Mouse (Mus musculus) cerebellum, adult 8-10 months (tissue): ENCODE measurements around the gene Armh4.
"Not testable (repeated sequence)": the region's sequence is repeated elsewhere in the genome, so short reads cannot be mapped to it uniquely, and the experiment has no call there.

Experiments used
- DNase-seq: peaks from one replicate; pipeline ENCODE4 v3.0.0; 2022

Armh4 gene

DNA sequence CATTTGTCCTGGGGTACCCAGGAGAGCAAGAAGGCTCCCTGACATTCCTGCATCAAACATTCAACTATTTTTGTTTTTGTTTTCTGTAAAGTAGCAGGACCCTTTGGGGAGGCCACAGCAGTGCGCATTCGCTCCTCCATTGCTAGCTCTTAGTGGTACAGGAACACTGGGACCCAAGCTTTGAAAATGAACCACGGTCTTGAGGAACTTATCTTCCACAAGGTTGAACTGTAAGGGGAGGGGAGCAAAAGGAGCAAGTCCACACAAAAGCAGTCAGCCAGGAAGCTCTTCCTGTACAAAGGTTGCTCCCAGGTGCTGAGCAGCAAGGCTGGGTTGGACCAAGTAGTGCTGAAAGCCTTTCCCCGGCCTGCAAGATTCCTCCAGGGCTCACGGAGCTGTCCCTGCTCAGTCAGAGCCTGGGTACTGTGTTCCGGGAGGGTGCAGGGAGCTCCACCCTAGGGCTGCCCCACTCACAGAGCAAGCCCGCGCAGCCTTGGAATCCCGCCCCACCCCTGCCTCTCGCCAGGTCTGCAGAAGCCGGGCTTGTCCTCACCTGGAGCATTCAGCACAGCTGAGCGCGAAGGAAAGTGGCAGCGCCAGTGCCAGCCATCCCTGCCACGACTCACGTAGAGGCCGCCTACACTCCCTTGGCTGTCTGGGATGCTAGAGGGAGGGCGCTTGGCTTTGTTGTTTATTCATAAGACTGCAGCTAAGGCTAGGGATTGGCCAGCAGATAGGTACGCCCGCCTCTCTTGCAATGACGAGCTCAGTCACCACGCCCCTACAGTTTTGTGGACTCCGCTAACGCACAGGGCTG, at the start of gene Armh4:
Gene Armh4 (minus strand): TSS at position 669 of the 817 bp plus-strand sequence.
- DNase-seq: peak; percentile 89

DNA sequence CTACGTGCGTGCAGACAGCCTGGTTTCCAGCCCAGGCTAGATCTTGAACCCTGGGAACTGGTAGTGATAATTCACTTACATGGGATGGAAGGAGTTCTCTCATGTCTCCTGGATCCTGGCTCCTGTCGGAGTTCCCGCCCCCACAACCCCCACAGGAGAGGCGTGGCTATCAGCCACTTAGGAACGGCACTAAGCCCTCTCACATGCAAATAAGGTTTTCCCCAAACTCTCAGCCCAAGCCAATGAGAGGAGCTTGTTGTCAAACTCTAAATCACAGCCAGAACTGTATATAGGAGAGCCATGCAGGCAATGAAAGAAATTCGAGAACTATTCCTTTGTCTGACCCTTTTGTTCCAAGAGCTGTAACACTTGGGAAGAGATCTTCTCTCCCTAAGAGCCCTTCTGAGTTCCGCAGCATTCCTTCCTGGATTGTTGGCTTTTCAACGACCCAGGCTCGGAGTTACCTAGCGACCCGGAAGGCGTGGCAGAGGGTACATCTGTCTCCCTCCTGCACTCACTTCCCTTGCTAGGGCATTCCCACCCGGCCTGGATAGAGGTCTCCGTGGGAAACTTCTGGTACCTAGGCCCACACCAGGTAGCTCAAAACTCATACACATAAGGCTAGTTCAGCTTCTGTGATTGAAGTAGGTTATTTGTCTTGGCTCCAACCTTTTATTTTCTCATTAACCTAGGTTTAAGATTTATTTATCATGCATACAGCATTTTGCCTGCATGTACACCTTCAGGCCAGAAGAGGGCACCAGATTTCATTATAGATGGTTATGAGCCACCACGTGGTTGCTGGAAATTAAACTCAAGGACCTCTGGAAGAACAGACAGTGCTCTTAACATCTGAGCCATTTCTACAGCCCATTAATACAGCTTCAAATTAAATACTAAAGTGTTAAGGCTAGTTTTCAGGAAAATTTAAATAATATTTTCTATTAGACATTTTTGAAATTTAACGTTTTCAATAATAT, 46.3 kb upstream of the Armh4 start:
- DNase-seq: no peak

DNA sequence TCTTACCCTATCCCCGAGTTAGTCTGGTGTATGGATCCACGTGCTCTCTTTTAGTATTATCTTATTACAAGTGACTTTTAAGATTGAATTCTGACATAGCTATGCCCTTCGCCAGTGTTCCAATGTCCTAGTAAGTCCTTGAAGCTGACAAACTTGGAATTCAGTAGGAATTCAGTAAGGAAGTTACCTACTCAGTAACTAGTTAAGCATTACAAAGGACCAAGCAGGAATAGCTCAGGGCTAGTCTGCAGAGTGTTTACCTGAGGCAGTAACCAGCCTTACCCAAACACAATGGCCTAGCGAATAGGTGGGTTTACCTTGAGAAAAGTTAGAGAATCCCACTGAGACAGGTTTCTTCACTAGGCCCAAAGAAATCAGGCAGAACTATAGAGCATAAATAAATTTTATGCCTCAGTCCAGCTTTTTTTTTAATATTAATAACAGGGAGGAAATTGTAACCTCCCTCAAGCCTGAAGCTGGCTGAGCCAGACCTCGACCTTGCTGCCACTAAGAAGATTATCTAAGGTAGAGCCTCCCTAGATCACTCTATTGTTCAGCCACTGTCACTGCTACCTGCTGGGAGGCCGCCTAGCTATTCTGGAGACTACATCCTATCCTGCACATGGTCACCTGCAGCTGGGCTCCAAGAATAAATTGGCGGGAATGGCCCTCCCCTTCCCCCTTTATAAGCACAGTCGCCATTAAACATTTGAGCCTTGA, 36.7 kb upstream of the Armh4 start:
- not testable (repeated sequence) for DNase-seq

DNA sequence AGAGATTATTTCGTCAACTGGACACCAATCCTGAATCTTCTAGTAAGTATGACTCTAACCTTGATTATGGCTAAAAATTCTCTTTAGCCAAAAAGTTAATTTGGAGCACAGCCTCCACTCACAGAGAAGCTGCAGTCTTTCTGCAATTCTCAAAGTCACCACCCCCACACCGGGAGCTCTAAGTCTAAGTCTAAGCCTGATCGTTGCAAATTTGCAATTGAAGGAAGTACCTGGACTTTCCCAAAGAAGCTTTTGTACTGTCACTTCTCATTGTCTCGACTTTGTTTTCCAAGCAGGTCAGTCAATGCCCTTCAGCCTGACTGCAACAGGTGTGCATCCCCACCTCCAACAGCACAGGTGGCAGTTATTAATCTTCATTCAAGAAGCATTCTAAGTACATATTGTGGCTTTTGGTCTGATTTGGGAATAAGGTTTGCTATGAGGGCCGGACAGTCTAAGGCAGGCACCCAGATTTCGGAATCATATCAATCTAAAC, 35.6 kb upstream of the Armh4 start:
- not testable (repeated sequence) for DNase-seq

DNA sequence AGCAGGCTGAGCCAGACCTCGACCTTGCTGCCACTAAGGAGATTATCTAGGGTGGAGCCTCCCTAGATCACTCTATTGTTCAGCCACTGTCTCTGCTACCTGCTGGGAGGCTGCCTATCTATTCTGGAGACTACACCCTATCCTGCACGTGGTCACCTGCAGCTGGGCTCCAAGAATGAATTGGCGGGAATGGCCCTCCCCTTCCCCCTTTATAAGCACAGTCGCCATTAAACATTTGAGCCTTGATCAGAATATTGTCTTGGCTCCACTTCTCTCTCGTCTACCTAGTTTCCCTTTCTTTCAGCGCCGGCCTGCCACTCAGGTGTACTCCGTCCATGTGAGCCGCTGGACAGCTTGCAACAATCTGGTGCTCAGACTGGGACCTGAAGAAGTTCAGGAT, 29.8 kb upstream of the Armh4 start:
- not testable (repeated sequence) for DNase-seq

DNA sequence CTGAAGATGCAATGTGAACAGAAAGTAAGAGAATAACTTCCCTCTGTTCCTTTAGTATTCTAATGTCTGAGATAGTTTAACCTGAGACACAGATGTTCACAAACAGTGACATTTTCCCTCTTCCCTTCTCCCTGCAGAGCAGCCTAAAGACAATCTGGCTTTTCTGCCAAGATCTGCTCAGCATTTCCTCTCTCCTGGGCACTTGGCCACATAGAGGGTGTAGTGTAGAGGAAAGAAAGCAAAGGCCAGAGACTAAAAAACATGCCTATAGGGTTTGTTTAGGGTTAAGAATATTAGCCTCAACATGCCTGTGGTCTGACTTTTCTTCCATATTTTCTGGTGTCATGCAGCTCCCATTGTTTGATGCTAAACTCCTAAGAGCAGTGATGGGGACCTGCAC, 21.9 kb upstream of the Armh4 start:
- peak; percentile 65 for DNase-seq

DNA sequence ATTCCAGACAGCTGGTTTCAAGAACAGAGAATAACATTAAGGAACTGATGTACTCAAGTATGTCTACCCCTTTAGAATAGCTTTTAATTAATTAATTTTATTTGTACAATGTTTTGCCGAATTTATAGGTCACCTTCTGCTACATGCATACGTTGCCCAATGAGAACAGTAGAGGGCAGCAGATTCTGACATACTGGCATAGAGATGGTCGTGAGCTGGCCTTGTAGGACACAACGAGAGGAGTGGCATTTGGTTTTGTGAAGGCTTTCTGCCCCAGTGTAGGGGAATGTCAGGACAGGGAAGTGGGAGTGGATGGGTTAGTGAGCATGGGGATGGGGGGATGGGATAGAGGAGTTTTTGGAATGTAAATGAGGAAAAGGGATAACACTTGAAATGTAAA, 18.3 kb upstream of the Armh4 start:
- peak; percentile 75 for DNase-seq

DNA sequence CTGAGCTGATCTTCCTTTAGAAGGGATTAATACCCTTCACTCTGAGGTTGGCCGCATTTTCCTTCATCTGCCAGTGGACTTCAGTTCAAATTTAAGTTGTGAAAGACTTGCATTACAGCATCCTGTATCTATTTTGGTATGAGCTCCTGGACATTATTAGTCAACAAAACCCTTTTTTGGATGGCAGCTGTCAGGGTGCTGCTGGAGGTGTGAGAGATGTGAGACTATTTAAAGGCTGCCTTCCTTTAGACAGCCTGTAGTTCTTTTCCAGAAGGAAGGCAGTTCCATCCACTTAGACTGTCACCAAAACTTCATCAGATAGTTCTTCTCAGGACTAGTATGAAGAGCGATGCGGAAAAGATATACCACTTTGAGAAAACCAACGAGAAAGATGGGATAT, 10.8 kb upstream of the Armh4 start:
- DNase-seq: no peak

DNA sequence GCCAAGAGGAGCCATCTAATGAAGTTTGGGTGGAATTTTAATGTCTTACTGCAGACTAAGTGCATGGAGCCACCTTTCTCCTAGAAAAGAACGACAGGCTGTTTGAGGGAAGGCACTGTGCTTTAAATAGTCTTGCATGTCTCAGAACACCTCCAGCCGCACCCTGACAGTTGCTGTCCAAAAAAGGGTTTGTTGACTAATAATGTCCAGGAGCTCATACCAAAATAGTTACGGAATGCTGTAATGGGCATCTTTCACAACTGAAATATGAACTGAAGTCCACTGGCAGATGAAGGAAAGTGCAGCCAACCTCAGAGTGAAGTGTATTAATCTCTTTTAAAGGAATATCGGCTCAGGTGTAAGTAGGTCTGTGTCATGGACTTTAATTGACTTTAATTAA, 7.4 kb upstream of the Armh4 start:
- DNase-seq: no peak

DNA sequence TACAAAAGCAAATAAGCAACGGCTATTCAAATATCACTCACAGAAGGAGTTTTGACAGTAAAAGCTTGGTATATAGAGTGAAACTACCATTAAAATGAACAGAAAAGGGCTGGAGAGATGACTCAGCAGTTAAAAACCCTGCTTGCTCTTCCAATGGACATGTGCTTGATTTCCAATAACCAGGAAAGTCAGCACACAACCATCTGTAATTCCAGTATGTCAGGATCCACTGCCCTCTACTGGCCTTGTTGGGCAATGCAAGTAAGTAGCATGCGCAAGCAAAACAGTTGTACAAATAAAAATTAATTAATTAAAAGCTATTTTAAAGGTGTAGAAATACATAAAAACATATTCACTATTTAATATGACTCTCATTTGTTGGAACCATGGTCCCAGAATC, 2.6 kb upstream of the Armh4 start:
- DNase-seq: peak; percentile 83

DNA sequence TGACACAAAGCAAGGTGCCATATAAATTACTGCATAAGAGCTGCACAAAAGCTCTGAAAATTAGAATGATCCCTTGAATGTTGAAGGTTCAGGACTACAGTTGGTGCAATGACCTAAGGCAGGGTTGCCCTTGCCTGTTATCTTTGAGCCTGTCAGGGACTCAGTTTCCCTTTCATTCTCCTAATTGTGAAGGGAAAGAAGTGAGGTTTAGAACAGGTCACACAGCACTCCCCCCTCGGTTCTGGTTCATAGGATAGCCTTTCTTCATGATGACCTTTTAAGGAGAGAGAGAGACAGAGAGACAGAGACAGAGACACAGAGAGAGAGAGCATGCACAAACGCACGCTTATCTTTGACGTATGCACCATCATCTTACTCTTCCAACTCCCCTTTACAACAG, 683 bp upstream of the Armh4 start:
- no peak for DNase-seq

DNA sequence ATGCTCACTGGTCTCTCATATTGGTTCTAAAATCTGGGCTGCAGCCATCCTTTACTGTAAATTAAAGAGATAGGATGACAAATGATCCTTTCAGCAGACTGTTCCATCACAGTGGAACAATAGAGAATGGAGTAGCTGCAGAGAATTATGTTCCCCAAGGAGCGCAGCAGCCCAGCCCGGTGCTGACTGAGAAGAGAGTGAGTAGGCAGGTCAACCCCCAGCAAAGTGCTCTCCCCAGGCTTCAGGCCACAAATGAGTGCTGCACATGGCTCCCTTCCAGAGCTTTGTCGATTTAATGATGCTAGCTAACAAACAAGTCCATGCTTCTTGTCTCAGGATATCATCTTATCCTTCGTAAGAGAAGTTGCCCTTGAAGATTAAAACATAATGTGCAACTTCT, 2.8 kb downstream of the Armh4 start:
- DNase-seq: no peak

DNA sequence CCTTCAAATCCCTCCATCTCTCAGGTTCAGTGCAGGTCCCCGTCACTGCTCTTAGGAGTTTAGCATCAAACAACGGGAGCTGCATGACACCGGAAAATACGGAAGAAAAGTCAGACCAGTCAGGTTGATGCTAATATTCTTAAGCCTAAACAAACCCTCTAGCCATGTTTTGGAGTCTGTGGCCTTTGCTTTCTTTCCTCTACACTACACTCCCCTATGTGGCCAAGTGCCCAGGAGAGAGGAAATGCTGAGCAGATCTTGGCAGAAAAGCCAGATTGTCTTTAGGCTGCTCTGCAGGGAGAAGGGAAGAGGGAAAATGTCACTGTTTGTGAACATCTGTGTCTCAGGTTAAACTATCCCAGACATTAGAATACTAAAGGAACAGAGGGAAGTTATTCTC, 5.6 kb downstream of the Armh4 start:
- DNase-seq: peak; percentile 68

DNA sequence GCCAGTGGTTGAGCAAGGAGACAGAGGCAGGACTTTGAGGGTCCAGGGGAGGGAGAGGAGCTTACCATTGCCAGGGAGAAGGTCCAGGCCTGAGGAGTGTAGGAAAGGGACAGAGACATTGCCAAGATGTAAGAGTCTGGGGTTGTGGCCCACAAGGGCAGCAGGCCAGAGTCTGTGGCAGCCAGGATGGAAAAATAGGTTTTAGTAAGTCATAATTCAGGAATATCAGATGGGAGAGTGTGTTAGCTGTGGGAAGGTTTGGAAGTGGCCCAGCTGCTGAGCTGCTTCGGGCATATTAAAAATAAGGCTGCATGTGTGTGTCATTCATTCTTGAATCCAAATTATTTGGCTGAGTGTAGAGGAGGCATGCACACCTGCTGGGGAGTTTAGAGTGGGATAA, 11.4 kb downstream of the Armh4 start:
- peak; percentile 53 for DNase-seq

DNA sequence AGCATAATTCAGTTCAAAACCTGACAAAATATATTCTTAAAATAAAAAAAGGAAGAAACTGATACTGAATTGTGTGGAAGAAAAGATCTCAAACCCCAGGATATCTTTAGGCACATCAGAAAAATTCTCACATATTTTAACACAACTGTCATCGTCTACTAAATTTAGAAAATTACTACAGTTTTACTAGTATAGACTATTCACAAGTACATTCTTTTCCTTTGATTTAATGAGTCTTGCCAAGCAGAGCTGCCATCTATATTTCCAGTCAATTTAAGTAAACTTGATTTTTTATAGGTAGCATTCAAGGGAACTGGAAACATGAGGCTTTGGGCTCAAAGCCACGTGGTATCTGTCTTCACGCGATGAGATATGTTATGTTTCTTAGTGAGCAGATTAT, 16.6 kb downstream of the Armh4 start:
- DNase-seq: no peak

DNA sequence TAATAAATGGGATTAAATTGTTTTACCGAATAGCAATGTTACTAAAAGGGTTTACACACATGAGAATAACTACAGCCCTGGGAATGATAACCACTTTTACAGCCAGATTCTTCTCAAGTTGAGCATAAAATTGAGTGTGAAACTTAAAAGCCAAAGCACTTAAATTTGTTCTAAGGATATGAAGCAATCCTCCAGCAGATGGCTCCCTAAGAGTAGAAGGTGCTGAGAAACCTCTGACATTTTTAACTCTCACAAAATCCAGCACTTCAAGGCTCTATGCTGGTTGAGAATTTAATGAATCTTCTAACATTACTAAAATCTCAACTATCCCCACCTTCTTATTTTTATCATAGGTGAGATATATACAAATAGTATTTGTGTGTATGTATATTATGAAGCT, 27.3 kb downstream of the Armh4 start:
- DNase-seq: no peak

DNA sequence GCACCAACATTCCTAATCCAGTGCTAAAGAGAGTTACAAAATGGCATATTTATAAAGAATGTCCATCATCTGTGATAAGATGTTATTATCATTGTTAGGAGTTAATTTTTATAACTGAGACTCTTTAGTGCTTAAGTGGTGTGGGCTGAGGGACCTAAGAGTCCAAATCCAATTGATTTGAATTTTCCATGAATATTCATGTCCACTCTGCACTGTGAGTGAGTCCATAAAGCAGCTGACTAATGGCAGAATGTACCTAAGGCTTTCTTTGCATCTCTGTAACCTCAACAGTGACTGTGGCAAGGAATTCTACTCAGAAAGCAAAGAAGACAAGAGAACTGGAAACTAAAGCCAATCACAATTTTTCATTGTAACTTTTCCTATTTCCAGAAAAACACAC, 30.6 kb downstream of the Armh4 start:
- no peak for DNase-seq

DNA sequence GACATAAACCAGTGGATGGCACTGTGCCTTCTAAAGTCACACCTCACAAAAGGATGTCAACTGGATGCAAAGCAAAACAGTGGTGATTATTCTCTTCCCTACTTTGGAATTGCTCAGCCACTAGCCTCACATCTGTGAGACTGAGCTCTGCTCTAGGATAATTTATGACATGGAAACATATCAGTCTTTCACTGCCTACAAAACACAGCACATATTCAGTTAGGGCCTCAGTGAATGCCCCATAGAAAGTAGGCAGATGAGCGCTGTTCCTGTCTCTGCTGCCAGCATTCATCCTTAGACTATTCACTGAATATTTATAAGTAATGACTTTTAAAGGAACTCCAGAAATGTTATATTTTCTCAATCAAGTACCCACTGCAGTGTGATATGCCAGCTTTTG, 37.3 kb downstream of the Armh4 start:
- DNase-seq: no peak

DNA sequence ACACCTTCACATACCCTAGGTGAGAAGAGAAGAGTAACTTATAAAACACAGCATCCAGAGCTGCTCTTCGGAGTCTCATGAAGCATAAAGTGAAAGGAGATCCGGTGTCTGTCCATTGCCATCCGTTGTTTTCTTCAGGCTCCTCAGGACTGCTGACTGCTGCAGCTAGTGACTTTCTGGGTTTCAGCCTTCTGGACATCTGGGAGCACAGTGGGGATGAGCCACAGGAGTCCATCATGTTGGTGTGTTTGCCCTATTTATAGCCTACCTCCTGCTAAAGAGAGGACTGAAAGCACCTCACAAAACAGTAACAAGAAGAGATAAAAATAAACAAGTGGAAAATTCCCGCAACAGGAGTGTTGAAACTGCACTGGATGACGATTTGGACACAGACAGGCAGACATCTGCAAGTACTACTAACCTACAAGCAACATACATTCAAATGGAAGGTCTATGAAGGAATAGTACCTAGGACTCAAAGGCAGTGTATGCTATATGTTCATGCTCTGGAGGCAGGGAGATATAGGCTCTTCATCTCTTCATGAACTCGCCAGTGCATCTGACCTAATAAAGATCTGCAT, 39.1 kb downstream of the Armh4 start:
- peak; percentile 85 for DNase-seq

DNA sequence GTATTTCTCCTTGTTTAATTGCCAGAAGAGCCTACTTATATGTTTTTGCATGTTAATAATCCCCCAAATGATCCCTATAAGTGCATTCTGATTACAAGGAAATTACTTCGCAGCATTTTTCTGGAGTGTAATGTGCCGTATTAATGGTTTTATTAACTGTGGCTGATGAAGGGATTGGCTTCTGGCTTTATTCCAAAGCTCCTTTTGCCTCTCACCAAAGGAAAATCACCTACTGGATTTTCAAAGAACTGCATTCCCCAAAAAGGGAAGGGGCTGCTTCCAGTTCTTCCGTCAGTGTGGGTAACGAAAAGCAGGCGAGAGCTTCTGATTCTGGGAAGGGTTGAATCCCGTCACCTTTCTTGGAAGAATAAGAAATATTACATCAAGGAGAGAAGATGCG, 43.9 kb downstream of the Armh4 start:
- no peak for DNase-seq

DNA sequence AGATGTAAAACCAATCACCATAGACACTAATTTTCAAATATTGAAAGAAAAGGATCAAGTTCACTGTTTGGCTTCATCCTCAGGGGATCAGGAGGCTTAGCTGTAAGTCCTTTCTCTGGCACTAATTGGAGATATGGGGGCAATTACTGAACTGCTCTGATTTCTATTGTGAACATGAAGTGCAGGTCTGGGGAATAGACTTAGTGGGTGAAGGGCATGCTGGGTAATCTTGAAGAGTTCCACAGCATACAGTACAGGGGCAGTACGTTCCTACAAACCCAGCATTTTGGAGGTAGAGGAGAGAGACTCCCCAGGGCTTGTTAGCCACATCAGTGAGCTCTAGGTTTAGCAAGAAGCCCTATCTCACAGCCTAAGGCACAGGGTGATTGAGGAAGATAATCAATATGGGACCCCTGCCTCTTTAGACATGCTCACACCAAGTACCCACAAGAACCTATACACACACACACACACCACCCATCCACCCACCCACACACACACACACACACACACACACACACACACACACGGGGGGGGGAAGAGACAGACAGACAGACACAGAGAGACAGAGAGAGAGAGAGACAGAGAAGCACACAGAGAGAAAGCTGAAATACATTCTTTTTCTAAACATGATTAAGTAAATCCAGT, 44.6 kb downstream of the Armh4 start:
- no peak for DNase-seq

DNA sequence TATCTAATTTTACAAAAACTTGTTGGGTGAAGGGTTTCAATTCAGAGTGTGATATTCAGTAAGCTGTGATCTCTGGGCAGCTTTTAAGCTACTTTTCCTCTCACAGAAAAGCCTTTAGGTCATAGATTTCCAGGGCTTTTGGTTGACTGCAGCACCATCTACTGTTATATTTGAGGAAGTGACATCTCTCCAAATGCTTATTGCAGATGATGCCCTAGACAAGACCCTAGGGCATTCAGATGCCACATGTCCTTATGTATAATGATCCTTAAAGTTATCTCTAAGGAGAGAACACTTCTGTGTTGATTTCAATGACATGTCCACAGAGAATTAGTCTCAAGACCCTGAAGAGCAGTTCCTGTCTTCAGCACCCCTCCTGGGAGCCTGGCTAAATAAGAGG, 49.2 kb downstream of the Armh4 start:
- DNase-seq: peak; percentile 33
